Mouse (Mus musculus) embryonic facial prominence, embryonic 14.5 days (tissue): ENCODE measurements around the gene Nkpd1. TPM values are rescaled to one million over a fixed set of nuclear protein-coding genes. Genes with fewer than 3 reads are reported as not detected.
A peak's percentile ranks its signal among the peaks of the same experiment; 100 is the strongest.

ENCODE experiments used
- ATAC-seq: fragments of 200-750 bp; cut with Nextera tagmentation; 2 replicates; pipeline ENCODE4 v1.8.0; 2017; ENCODE audit warnings: low read depth, moderate number of reproducible peaks, moderate TSS enrichment
- DNase-seq: peaks from one replicate; pipeline ENCODE4 v3.0.0-alpha.2; 2015; ENCODE audit warnings: low spot score
- H3K27ac ChIP-seq: fragments of 300-500 bp; sonication (generic); replicated peaks from 2 replicates; pipeline ENCODE4 v1.5.1; 2014; ENCODE audit warnings: low read depth, mild to moderate bottlenecking, low read length, moderate library complexity
- H3K27me3 ChIP-seq: fragments of 300-500 bp; sonication (generic); replicated peaks from 2 replicates; pipeline ENCODE4 v1.6.1; 2014; ENCODE audit warnings: low read length; ENCODE audit not compliant: control insufficient read depth, insufficient read depth
- H3K36me3 ChIP-seq: fragments of 300-500 bp; sonication (generic); 2 replicates; pipeline ENCODE4 v1.6.1; 2014; ENCODE audit warnings: low read length, mixed read lengths; ENCODE audit not compliant: control insufficient read depth, insufficient read depth
- H3K4me1 ChIP-seq: fragments of 300-500 bp; sonication (generic); 2 replicates; pipeline ENCODE4 v1.6.1; 2014; ENCODE audit warnings: antibody characterized with exemption, low read length; ENCODE audit not compliant: control insufficient read depth, insufficient read depth
- H3K4me2 ChIP-seq: fragments of 300-500 bp; sonication (generic); 2 replicates; pipeline ENCODE4 v1.6.1; 2014; ENCODE audit warnings: low read depth, mild to moderate bottlenecking, low read length, moderate library complexity, mixed read lengths
- H3K4me3 ChIP-seq: fragments of 300-500 bp; sonication (generic); 2 replicates; pipeline ENCODE4 v1.5.1; 2014; ENCODE audit warnings: low read depth, mild to moderate bottlenecking, low read length
- H3K9ac ChIP-seq: fragments of 300-500 bp; sonication (generic); 2 replicates; pipeline ENCODE4 v1.6.1; 2014; ENCODE audit warnings: low read depth, mild to moderate bottlenecking, low read length, moderate library complexity, mixed read lengths
- H3K9me3 ChIP-seq: fragments of 300-500 bp; sonication (generic); 2 replicates; pipeline ENCODE4 v1.6.1; 2016; ENCODE audit warnings: low read length; ENCODE audit not compliant: control insufficient read depth
- WGBS: fragments of 180-500 bp; shearing (Covaris S2); extraction: QIAGEN DNeasy Blood & Tissue Kit; methylation state at CpG from one replicate; pipeline ENCODE4 v1.1.7; 2014; 5-methylcytosine and 5-hydroxymethylcytosine counted together
- polyA plus RNA-seq: library from polyadenylated mRNA; unstranded; fragments of >200 nt; fragmentation: Nextera tagmentation; extraction: Ambion mirVana; gene quantifications from 2 replicates; pipeline ENCODE4 v1.2.1, GENCODE M21; 2014

Gene Nkpd1
- polyA plus RNA-seq, 1 experiment from 2014 or later = 0.42 TPM

DNA sequence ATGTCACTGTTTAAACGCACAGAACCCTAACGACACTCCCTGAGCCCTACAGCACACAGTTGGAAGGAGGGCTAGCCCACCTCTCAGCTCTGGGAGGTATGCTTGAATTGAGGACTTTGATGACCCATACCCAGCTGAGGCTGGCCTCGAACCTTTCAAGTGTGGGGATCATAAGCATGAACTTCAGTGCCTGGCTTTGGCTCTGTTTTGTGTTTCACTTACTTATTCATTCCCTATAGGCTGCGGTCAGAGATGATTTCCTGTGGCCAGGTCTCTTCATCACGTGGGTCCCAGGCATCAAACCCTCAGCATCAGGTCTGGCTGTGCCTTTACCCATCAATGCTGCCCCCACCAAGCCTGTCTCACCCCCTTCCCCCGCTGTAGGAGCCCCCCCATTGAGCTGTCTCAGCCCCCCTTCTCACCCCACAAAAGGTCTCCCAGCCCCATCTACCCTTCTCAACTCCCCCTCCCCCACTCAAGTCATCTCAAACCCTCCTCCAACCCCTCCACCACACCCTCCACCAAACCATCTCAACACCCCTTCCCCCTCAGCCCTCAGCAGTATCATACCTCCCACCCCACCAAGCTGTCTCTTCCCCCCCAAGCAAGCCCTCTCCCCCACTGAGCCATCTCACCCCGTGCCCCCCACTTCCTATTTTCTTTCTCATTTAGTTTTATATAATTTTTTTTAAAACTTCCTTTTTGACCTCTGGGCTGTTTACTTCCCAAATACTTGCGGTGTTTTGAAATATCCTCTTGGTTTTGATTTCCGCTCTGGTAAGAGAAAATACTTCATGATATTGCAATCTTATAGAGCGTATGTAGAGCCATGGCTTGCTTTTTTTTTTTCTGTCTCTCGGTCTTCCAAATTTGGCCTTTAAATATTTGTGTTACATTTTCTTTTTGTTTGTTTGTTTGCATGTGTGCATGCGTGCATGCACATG, 16.9 kb upstream of the Nkpd1 start:
- whole genome bisulfite sequencing = 62% methylated on average over 12 of the region's 12 CpGs
- no peak for ATAC-seq
- Histone ChIP-seq H3K9me3 (no peaks in the 10 kb centered on the region), H3K9ac (no peak overlapping the region), H3K27me3 (no peaks in the 10 kb centered on the region), H3K4me2 (no peak overlapping the region), H3K27ac (no peak overlapping the region), H3K4me3 (no peak overlapping the region), H3K4me1 (no peaks in the 10 kb centered on the region), H3K36me3 (no peaks in the 10 kb centered on the region)
- no peak for DNase-seq

DNA sequence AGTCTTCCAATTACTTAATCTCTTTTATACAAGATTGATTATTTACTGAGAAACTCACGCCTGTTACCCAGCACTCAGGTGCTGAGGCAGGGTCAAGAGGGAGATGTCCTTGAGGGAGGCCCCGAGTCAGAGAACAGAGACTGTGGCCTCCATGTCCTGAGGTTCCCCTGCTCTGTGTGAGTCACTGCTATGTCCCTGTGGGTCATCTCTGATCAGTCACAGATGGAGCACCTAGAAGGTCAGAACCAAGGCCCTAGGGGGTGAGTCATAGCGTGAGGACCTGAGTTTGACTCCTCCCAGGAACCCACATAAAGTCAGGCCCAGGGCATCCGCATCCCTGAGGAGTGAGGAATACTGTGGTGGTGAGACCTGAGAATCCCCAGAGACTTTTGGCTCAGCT, 16.0 kb upstream of the Nkpd1 start:
- DNase-seq (no peak), ATAC-seq (no peak)
- Histone ChIP-seq H3K27me3 (no peaks in the 10 kb centered on the region), H3K36me3 (no peaks in the 10 kb centered on the region), H3K4me3 (no peak overlapping the region), H3K27ac (no peak overlapping the region), H3K4me1 (no peaks in the 10 kb centered on the region), H3K4me2 (no peak overlapping the region), H3K9ac (no peak overlapping the region), H3K9me3 (no peaks in the 10 kb centered on the region)
- WGBS = 60% methylated on average over 4 of the region's 4 CpGs

DNA sequence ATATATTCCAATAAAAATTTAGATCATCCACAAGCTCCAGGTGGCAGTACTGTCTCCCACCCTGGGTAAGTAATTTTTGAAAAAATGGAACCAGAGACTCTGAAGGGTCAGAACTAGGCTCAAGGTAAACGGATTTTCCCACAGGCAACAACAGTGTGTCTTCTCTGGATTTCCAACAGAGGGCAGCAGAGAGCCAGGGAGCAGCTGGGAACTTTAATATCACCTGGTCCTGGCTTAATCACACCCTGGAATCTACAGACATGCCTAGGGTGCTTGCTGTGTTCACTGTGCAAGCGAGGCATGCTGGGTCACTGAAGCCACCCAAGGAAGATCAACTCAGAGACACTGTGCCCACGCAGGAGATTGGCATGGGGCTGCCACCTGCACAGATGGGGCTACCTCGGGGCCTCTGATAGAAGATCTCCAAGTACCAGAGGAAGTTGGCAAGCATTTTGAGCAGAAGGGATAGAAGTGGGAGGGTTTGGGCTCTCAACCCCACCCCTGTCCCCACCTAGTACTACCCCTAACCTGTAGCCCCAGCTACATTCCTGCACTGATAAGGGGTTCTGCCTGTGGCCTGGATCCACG, 14.1 kb upstream of the Nkpd1 start:
- DNase-seq = peak; percentile 55
- no peak overlapping the region; the same call in 1 of the 2 replicates for H3K9ac ChIP-seq

DNA sequence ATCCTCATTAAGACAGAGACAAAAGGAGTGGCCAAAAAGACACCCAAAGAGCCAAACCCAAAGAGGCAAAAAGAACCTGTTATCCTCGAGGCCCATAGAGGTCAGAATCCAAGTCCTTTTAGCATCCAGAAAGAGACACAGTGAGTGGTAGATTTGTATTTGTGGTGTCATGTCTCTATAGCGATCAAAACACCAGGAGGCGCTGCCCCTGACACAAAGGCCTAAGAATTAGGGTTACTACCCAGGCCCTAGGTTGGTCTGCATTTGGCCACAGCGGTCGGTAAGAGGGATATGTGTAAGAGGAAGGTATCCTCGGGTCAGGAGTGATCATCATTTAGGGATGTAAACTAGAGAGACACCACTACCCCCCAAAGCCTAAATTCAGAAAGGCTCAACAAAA, 11.3 kb upstream of the Nkpd1 start:
- Histone ChIP-seq H3K4me3 (peak overlapping the region; percentile 81), H3K4me2 (peak overlapping the region; percentile 98), H3K36me3 (no peaks in the 10 kb centered on the region), H3K27ac (no peak overlapping the region), H3K9ac (no peak overlapping the region; the same call in 1 of the 2 replicates), H3K27me3 (no peaks in the 10 kb centered on the region), H3K9me3 (no peaks in the 10 kb centered on the region), H3K4me1 (no peaks in the 10 kb centered on the region)
- ATAC-seq (no peak), DNase-seq (no peak)
- 33% methylated on average over 6 of the region's 6 CpGs for WGBS

More for the DNA sequence above, 14.1 kb upstream of the Nkpd1 start:
- Histone ChIP-seq H3K36me3 (no peaks in the 10 kb centered on the region), H3K4me2 (no peak overlapping the region), H3K4me3 (no peak overlapping the region), H3K9me3 (no peaks in the 10 kb centered on the region), H3K27me3 (no peaks in the 10 kb centered on the region), H3K4me1 (no peaks in the 10 kb centered on the region), H3K27ac (no peak overlapping the region)
- ATAC-seq = no peak
- WGBS = 37% methylated on average over 5 of the region's 5 CpGs

DNA sequence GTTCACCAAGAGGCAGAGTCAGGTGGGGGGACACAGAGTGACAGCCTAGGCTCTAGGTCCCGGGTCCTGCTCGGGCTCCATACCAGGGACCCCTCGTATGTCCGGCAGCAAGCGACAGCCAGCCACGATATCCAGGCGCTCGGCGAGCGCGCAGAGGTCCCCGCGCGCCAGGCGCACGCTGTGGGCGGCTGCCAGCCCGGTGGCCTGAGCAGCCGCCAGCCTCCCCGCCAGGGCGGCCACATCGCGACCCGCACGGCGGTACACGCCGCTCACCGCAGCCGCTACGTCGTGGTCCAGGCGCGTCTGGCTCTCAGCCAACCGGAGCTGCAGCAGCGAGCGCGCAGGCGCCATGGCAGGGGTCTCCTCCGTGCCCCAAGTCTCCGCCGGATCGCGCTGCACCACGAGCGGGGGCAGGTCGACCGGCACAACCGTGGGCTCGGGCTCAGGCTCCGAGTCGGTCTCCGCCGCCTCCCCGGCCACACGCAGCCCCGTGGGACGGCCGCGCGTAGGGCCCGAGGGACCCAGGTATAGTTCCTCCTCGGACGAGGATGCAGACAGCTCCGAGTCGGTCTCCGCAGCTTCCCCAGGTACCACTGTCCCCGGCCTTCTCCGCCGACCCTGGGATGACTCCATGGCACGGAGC, 10.5 kb upstream of the Nkpd1 start:
- H3K27ac ChIP-seq = no peak overlapping the region
- no peaks in the 10 kb centered on the region for H3K36me3 ChIP-seq
- H3K27me3 ChIP-seq = no peaks in the 10 kb centered on the region
- 2% methylated on average over 17 of the region's 71 CpGs for WGBS
- no peaks in the 10 kb centered on the region for H3K4me1 ChIP-seq
- H3K9ac ChIP-seq = peak overlapping the region; percentile 86
- peak overlapping the region; percentile 81 for H3K4me3 ChIP-seq
- peak; percentile 16; the same call in 1 of the 2 replicates for ATAC-seq
- DNase-seq = peak; percentile 71
- H3K9me3 ChIP-seq = no peaks in the 10 kb centered on the region
- H3K4me2 ChIP-seq = peak overlapping the region; percentile 98

DNA sequence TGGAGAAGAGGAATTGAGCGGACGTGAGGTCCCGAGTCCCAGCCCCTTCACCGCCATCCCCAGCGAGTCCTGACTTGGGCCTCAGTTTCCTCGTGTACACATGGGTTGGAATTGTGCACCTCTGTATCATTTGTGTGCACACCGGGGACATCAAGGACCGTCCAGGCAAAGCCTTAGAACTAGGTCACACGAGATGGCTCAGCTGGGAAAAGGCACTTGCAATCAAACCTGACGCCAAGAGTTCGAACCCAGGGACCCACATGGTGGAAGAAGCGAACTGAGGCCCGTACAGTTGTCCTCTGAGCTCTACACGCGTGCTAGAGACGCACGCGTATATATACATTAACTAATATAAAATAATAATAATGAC, 10.0 kb upstream of the Nkpd1 start:
- 4% methylated on average over 18 of the region's 18 CpGs for WGBS
- no peaks in the 10 kb centered on the region for H3K36me3 ChIP-seq
- ATAC-seq (no peak), DNase-seq (no peak)
- H3K27me3 ChIP-seq = no peaks in the 10 kb centered on the region
- H3K9ac ChIP-seq = peak overlapping the region; percentile 86
- H3K4me2 ChIP-seq = peak overlapping the region; percentile 98
- H3K27ac ChIP-seq = peak overlapping the region; percentile 75
- H3K9me3 ChIP-seq = no peaks in the 10 kb centered on the region
- H3K4me3 ChIP-seq = peak overlapping the region; percentile 81
- no peaks in the 10 kb centered on the region for H3K4me1 ChIP-seq

DNA sequence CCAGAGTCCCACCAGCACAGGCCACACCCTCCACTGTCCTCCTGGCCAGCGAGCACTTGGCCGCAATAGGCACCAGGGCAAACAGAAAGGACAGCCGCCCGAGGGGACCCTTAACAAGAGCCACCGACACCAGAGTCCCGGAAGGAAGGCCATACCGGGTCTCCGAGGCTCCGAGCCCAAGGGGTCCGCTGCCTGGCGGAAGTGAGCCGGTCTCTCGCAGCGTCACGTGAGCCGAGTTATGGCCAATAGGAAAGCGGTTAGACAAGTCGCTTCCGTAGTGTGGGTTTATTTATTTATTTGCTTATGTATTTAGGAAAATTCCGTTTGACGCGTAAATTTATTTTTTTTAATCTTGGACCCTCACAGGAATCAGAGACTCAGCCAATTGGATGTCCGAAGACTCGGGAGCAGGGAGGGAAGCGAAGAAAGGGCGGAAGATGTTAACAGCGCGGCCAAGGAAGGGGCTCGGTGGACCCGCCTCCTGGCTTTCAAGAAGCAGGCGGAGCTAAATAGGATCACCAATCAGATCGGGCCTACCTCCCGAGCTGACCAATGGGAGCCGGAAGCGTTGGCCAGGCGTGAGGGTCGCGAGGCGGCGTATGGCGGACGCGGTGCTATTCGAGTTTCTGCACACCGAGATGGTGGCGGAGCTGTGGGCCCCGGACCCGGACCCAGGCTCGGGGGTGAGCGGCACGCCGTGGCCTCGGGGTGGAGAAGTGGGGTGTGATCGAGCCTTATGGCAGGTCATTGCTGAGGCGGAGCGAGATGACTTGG, 9.3 kb upstream of the Nkpd1 start, which contains the start of the genes Bloc1s3 and Trappc6a:
Gene Bloc1s3 (minus strand): TSS at position 218 of the 774 bp plus-strand sequence.
Gene Trappc6a (plus strand): TSS at position 246 of the 774 bp plus-strand sequence.
- peak; percentile 97 for ATAC-seq
- Histone ChIP-seq H3K27me3 (no peaks in the 10 kb centered on the region), H3K4me3 (peak within 1 kb of the TSS; percentile 81), H3K9ac (peak within 1 kb of the TSS; percentile 86), H3K36me3 (no peaks in the 10 kb centered on the region), H3K4me1 (no peaks in the 10 kb centered on the region), H3K27ac (peak within 1 kb of the TSS; percentile 75), H3K9me3 (no peaks in the 10 kb centered on the region), H3K4me2 (peak within 1 kb of the TSS; percentile 98)
- DNase-seq = peak; percentile 97
- under 1% methylated on average over 46 of the region's 56 CpGs for WGBS
